Mouse (Mus musculus) embryonic facial prominence, embryonic 11.5 days (tissue): ENCODE results near the gene Tnrc18. TPM values are rescaled to one million over a fixed set of nuclear protein-coding genes. Genes with fewer than 3 reads are reported as not detected.

Source experiments
- ATAC-seq: fragments of 200-750 bp; cut with Nextera tagmentation; replicated peaks from 2 replicates; pipeline ENCODE4 v1.8.0; 2017; ENCODE audit warnings: low read depth; ENCODE audit not compliant: insufficient number of reproducible peaks, low FRiP score, low TSS enrichment
- DNase-seq: peaks from one replicate; pipeline ENCODE4 v3.0.0-alpha.2; 2015; ENCODE audit warnings: low spot score
- H3K27ac ChIP-seq: fragments of 300-500 bp; sonication (generic); replicated peaks from 2 replicates; pipeline ENCODE4 v1.5.1; 2014; ENCODE audit warnings: mild to moderate bottlenecking, low read depth, low read length, control low read depth
- H3K27me3 ChIP-seq: fragments of 300-500 bp; sonication (generic); 2 replicates; pipeline ENCODE4 v1.6.1; 2014; ENCODE audit warnings: mild to moderate bottlenecking, low read length, moderate library complexity, mixed read lengths; ENCODE audit not compliant: control insufficient read depth, insufficient read depth
- H3K36me3 ChIP-seq: fragments of 300-500 bp; sonication (generic); replicated peaks from 2 replicates; pipeline ENCODE4 v1.6.1; 2014; ENCODE audit warnings: low read depth, mild to moderate bottlenecking, low read length, moderate library complexity, mixed read lengths; ENCODE audit not compliant: control insufficient read depth, insufficient read depth
- H3K4me1 ChIP-seq: fragments of 300-500 bp; sonication (generic); 2 replicates; pipeline ENCODE4 v1.6.1; 2014; ENCODE audit warnings: low read length, mixed read lengths; ENCODE audit not compliant: control insufficient read depth, insufficient read depth
- H3K4me2 ChIP-seq: fragments of 300-500 bp; sonication (generic); 2 replicates; pipeline ENCODE4 v1.6.1; 2014; ENCODE audit warnings: low read depth, mild to moderate bottlenecking, control low read depth, low read length, moderate library complexity
- H3K4me3 ChIP-seq: fragments of 300-500 bp; sonication (generic); 2 replicates; pipeline ENCODE4 v1.5.1; 2014; ENCODE audit warnings: low read depth, low read length, control low read depth
- H3K9ac ChIP-seq: fragments of 300-500 bp; sonication (generic); replicated peaks from 2 replicates; pipeline ENCODE4 v1.6.1; 2014; ENCODE audit warnings: mild to moderate bottlenecking, control low read depth, low read length
- H3K9me3 ChIP-seq: fragments of 300-500 bp; sonication (generic); replicated peaks from 2 replicates; pipeline ENCODE4 v1.6.1; 2016; ENCODE audit warnings: mild to moderate bottlenecking, low read length, inconsistent platforms, mixed read lengths; ENCODE audit not compliant: control insufficient read depth
- WGBS: fragments of 180-500 bp; shearing (Covaris S2); extraction: QIAGEN DNeasy Blood & Tissue Kit; methylation state at CpG from one replicate; pipeline ENCODE4 v1.1.7; 2014; 5-methylcytosine and 5-hydroxymethylcytosine counted together
- polyA plus RNA-seq: library from polyadenylated mRNA; unstranded; fragments of >200 nt; fragmentation: Nextera tagmentation; extraction: Ambion mirVana; gene quantifications from 2 replicates; pipeline ENCODE4 v1.2.1, GENCODE M21; 2014

Tnrc18 gene
- polyA plus RNA-seq, 1 experiment from 2014 or later = 26.4 TPM

DNA sequence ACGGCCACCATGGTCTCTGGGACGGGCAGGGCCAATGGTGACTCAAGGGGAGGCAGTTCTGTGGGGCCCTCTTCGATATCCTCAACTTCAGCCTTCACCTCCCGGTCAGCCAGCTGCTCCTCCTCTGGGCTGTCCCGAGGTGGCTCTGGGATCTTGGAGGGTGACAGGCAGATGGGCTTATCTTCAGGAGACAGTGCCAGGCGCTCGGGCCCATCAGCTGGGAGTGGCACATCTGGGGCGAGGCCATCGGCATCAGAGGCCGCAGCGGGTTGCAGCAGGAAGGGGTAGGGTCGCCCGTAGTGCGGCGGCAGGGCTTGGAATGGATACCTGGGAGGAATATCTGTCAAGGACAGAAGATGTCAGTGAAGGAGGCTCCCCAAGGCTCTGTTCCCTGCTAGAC, 45.5 kb downstream of the Tnrc18 start:
- Histone ChIP-seq H3K4me1 (no peaks in the 10 kb centered on the region), H3K4me3 (no peak overlapping the region), H3K36me3 (peaks cover 27% of the 10 kb centered on the region), H3K4me2 (no peak overlapping the region), H3K9me3 (no peaks in the 10 kb centered on the region), H3K9ac (no peak overlapping the region), H3K27ac (no peak overlapping the region), H3K27me3 (no peaks in the 10 kb centered on the region)
- 93% methylated on average over 15 of the region's 15 CpGs for WGBS
- no peak for DNase-seq
- ATAC-seq = no peak

DNA sequence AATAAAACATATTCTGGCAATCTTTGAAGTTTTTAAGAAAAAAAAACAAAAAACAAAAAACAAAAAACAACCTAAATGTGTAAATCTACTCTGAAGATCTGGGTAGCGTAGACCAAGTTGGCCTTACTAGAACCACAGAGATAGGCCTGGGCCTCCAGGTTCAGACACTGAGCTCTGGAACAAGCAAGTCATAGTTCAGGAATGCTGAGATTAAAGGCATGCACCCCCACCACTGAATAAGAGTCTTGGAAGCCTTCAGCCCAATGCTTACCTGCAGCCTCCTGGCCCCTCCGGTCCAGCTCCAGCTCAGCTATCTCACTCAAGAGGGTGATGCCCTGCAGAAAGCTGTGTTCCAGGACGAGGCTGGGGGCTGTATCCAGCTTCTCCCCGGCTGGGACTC, 46.4 kb downstream of the Tnrc18 start:
- ATAC-seq = no peak
- 87% methylated on average over 4 of the region's 4 CpGs for WGBS
- Histone ChIP-seq H3K4me1 (no peaks in the 10 kb centered on the region), H3K9ac (no peak overlapping the region), H3K27me3 (no peaks in the 10 kb centered on the region), H3K27ac (no peak overlapping the region), H3K36me3 (peaks cover 27% of the 10 kb centered on the region), H3K4me2 (no peak overlapping the region), H3K4me3 (no peak overlapping the region), H3K9me3 (no peaks in the 10 kb centered on the region)
- DNase-seq = no peak

DNA sequence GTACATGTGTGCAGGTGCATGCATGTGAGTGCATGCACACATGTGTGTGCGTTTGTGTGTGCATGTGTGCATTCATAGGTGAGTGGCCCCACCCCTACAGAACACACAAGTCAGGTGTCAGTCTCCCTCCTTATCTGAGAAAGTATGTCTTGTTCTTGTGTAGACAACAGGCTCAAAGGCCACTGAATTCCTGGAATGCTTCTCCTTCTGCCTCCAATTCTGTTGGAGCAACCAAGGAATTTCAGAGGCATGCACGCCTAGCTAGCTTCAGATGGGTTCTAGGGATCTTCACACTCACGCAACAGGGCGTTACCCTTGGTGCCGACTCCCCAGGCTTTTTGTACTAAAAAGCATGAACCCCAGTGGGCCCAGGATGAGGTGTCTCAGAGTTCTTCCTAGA, 47.8 kb downstream of the Tnrc18 start:
- 73% methylated on average over 5 of the region's 5 CpGs for WGBS
- no peak overlapping the region for H3K4me2 ChIP-seq
- ATAC-seq (no peak), DNase-seq (no peak)
- no peak overlapping the region for H3K9ac ChIP-seq
- H3K9me3 ChIP-seq = no peaks in the 10 kb centered on the region
- peaks cover 17% of the 10 kb centered on the region for H3K36me3 ChIP-seq
- no peak overlapping the region for H3K4me3 ChIP-seq
- H3K27me3 ChIP-seq = no peaks in the 10 kb centered on the region
- no peaks in the 10 kb centered on the region for H3K4me1 ChIP-seq
- no peak overlapping the region for H3K27ac ChIP-seq

DNA sequence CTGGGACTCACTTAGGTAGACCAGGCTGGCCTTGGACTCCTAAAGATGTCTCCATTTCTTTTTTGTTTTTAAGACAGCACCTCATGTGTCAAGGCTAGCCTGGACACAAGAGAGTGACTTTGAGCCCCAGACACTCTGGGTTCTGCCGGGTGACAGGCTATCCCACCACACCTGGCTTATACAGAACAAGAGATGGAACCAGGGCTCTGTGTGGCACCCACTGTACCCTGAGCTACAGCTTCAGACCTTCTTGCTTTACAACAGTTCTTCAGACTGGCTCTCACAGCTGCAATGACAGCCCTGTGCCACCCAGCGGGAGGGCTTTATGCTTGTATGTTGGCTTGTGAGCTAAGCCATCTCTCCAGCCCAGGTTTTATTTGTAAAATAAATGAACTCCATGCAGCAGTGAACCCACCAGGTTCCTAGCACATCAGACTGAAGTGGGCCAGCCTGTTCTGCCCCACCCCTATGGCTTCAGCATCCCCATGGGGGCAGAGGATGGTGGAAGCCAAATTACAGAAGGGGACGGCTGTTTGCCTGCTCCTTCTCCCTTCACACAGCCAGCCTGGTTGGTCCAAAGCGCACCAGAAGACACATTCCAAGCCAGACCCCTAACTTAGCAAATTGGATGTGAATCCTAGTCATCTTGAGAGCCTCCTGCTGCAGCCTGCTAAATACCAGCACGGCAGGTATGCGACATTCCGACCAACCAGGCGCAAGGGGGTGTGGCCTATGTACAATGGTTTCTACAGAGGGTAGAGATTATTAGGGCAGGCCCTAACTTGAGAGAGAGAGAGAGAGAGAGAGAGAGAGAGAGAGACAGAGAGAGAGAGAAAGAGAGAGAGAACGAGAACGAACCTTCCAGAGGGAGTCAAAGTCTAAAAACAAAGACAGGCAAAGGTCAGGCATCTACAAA, 48.9 kb downstream of the Tnrc18 start:
- ATAC-seq = no peak
- DNase-seq = peak; percentile 49
- H3K9ac ChIP-seq = no peak overlapping the region
- no peaks in the 10 kb centered on the region for H3K9me3 ChIP-seq
- H3K27me3 ChIP-seq = no peaks in the 10 kb centered on the region
- 48% methylated on average over 10 of the region's 10 CpGs for WGBS
- H3K4me2 ChIP-seq = no peak overlapping the region
- peaks cover 20% of the 10 kb centered on the region for H3K36me3 ChIP-seq
- no peaks in the 10 kb centered on the region for H3K4me1 ChIP-seq
- no peak overlapping the region for H3K4me3 ChIP-seq
- peak overlapping the region; percentile 41; the same call in 1 of the 2 replicates for H3K27ac ChIP-seq

DNA sequence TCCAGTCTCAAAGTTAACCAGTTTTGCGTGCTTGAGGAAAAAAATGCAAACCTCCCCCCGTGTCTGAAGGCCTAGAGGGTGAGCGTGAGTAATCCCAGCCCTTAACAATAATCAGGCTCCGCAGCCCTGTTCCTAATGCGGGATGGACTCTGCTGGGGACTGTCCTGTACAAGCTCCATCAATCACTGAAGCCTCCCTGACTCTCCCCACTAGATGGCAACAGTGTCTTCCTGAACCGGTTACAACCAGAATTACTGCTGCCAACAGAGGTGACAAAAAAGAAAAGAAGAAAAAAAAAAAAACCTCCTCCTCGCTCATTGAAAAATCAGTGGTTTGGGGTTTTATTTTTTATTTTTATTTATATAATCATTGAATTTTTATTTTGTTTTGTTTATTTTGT, 49.5 kb downstream of the Tnrc18 start:
- H3K27ac ChIP-seq = no peak overlapping the region
- ATAC-seq (no peak), DNase-seq (peak; percentile 85)
- WGBS = 22% methylated on average over 7 of the region's 7 CpGs
- no peak overlapping the region for H3K4me2 ChIP-seq
- no peak overlapping the region for H3K9ac ChIP-seq
- no peaks in the 10 kb centered on the region for H3K9me3 ChIP-seq
- peaks cover 23% of the 10 kb centered on the region for H3K36me3 ChIP-seq
- H3K4me1 ChIP-seq = no peaks in the 10 kb centered on the region
- no peaks in the 10 kb centered on the region for H3K27me3 ChIP-seq
- no peak overlapping the region for H3K4me3 ChIP-seq

DNA sequence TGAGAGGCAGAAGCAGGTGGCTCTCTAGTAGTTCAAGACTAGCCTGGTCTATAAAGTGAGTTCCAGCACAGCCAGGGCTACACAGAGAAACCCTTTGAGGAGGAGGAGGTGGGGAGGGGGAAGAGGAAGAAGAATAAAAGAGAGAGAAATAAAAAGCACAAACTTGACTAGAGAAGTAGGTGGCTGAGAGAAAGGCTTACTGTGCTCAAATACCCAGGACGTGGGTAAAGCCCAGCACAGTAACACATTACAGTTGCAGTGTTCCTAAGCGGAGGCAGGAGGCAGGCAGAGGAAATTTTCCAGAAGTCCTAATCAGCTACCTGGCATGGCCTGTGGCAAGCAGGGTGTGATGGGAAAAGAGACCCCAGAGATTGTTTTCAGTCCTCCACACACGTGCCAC, 50.8 kb downstream of the Tnrc18 start:
- no peak overlapping the region for H3K9ac ChIP-seq
- H3K27me3 ChIP-seq = no peaks in the 10 kb centered on the region
- no peak for ATAC-seq
- H3K9me3 ChIP-seq = no peaks in the 10 kb centered on the region
- no peak overlapping the region for H3K4me2 ChIP-seq
- no peak overlapping the region for H3K4me3 ChIP-seq
- 94% methylated on average over 3 of the region's 3 CpGs for WGBS
- peaks cover 28% of the 10 kb centered on the region for H3K36me3 ChIP-seq
- DNase-seq = no peak
- H3K27ac ChIP-seq = no peak overlapping the region
- H3K4me1 ChIP-seq = no peaks in the 10 kb centered on the region

DNA sequence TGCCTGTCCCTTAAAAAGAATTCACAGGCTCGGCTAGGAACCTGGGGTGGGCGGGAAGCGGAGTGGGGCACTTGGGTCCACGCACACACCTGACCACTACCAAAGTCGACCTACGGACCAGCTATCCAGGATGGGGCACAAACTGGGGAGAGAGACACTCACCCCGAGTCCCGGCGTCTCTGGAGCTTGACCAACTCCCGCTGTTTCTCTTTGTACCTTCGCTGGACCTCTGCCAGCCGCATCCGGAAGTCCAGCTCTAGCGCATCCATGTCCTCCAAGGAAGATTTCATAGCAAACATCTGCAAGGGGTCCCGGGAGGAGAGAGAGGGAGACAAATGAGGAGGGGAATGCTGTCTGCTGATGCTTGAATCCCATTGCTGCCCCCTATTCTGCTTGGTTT, 52.6 kb downstream of the Tnrc18 start:
- Histone ChIP-seq H3K4me2 (no peak overlapping the region), H3K9me3 (no peaks in the 10 kb centered on the region), H3K4me1 (no peaks in the 10 kb centered on the region), H3K9ac (no peak overlapping the region), H3K36me3 (peaks cover 28% of the 10 kb centered on the region), H3K27ac (no peak overlapping the region), H3K27me3 (no peaks in the 10 kb centered on the region), H3K4me3 (no peak overlapping the region)
- ATAC-seq (no peak), DNase-seq (no peak)
- 83% methylated on average over 15 of the region's 15 CpGs for WGBS

DNA sequence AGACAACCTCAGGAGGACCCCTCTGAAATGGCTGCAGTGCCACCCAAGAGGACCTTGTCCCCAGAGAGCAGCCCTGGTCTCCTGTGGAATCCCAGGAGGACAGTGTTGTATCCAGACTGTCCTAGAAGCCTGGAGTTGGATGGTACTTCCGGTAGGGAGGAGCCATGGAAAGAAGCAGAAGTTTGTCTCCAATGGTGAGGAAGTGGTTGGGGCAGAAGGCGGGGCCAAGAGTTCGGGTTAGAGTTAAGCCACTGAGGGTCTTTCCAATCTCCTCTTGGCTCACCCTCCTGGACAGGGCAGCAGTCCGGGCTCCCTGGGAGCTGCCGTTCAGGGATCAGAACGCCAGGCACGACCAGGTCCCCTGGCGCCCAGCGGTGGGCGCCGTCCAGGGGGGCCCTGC, 53.2 kb downstream of the Tnrc18 start:
- H3K9me3 ChIP-seq = no peaks in the 10 kb centered on the region
- WGBS = 54% methylated on average over 10 of the region's 11 CpGs
- H3K9ac ChIP-seq = no peak overlapping the region
- DNase-seq (no peak), ATAC-seq (no peak)
- peaks cover 31% of the 10 kb centered on the region for H3K36me3 ChIP-seq
- H3K4me2 ChIP-seq = no peak overlapping the region
- H3K4me1 ChIP-seq = no peaks in the 10 kb centered on the region
- no peak overlapping the region for H3K27ac ChIP-seq
- no peak overlapping the region for H3K4me3 ChIP-seq
- no peaks in the 10 kb centered on the region for H3K27me3 ChIP-seq
